Mouse (Mus musculus) ZHBTc4 (cell line): ENCODE data around the gene Lrrc10b.
A peak's percentile ranks its signal among the peaks of the same experiment; 100 is the strongest.

Source experiments
- DNase-seq: peaks from one replicate; pipeline ENCODE4 v3.0.0-alpha.2; 2011; ENCODE audit warnings: low read depth, low spot score

Lrrc10b gene

DNA sequence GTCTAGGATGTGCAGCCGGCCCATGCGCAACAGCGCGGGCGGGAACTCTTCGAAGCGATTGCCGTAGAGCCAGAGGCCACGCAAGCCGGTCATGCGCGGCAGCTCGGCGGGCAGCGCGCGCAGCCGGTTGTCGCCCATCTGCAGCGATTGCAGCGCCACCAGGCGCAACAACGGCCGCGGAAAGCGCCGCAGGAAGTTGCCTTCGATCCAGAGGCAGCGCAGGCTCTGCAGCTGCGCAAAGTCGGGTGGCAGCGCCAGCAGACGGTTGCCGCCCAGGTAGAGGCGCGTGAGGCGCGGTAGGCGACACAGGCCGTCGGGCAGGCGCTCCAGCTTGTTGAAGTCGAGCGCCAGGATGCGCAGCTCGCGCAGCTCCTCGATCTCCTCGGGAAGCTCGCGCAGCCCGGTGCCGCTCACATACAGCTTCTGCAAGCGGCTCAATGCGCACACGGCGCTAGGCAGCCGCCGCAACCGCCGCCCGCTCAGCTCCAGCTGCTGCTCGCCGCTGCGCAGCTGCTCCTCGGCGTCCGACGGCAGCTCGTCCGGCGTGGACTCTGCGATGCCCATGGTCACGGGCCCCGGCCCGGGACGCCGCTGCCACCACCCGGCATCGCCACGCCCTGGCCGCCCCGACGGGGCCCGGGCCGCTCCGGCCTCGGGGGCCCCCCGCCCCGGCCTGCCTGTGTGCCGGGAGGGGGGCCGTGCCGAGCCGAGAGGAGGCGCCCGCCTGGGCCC lies at the start of gene Lrrc10b:
Lrrc10b (minus strand) TSS at position 722 of the 732 bp plus-strand sequence.
- peak; percentile 88 for DNase-seq

DNA sequence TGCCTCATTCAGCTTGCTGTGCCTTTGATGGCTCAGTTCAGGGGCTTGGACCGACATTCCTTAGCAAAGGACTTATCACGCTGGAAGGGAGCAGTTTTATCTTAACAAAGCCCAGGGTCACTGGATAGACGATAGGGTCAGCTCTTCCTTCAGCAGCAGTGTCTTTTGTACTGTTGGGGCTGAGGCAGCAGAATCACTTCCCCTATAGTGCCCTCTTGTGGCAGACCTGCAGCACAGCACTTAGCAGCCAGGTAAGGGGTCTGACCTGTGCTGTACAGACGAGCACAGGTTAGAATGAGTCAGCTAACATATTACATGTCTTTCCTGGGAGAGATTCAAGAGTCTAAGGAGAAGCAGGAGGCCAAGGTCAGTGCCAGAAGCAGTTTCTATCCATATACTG lies 45.3 kb upstream of the Lrrc10b start:
- peak; percentile 75 for DNase-seq

DNA sequence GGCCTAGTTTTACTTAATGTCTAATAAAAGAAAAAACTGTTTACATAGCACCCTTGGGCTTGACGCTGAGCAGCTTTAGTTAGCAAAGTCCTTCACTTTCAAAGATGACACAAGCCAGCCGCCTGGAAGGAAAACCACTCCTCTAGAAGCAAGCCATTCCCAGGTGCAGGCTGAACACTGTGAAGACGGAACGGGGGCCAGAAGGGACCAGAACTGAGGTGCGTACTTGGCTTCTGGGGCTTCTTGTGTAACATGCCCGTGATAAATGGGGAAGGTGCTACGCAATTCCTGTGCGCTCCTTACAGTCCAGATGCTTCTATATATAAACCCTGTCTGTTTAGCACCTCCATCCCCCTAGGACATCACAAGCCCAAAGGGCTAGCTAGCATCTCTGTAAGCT lies 43.3 kb upstream of the Lrrc10b start:
- no peak for DNase-seq

DNA sequence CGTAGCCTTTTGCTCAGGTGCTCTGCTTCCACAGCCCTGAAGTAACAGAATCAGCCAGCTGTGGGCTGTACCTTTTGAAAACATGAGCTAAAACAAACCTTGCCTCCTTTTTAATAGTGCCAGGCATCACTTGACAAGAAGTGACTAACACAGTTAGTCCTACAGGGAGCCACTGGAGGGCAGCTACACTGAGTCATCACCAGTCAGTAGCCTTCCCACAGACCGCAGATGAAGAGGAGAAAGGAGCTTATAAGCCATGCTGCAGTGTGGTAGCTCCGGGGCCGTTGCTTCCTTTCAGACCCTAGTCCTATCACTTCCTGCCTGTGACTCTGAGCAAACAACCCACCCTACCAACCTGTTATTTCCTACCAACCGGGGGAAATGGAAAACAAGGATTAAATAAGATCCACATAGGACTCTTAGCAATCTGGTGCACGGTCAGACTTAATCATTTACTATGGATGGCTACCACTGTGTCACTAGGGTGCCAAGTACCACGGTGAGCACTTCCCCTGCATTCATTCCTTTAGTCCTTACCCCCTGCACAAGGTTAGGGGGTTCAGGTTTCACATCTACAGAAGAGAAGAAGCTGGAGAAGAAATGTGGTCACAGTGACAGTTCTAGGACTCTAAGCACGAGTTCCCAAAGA lies 40.4 kb upstream of the Lrrc10b start:
- no peak for DNase-seq

DNA sequence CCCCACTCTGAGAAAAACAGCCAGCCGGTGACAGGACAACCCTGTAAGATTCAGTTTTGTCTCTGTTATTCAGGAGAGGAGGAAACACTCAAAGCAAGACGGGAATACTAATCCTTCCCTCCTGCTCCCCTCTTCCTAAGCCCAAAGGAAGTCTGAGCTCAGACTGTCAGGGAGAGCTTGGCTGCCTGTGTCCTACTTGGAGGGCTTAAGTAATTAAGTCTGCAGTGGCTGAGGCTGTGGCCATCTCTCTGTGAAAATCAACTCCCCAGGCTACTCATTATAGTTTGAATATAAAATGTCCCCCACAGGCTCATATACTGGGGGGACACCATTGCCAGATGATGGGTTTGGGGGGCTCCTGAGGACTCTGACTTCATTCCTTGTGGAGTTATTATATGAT lies 39.7 kb upstream of the Lrrc10b start:
- DNase-seq, result no peak

DNA sequence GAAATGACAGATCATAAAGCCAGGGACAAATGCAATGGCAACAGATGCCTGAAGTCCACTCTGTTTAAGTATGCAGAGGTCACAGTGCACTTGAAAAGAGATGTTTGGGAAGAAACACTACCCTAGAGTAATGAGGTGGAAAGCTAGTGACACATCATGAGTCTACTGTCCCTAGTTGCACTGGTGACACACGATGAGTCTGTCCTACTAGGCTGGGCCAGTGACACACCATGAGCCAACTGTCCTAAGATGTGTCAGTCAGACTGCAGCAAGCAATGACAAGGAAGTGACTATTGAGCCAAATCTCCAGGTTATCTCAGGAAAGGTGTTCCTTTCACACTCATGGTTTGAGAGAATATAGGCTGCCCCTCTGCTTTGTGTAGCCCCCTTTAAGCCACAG lies 38.4 kb upstream of the Lrrc10b start:
- DNase-seq, result no peak

DNA sequence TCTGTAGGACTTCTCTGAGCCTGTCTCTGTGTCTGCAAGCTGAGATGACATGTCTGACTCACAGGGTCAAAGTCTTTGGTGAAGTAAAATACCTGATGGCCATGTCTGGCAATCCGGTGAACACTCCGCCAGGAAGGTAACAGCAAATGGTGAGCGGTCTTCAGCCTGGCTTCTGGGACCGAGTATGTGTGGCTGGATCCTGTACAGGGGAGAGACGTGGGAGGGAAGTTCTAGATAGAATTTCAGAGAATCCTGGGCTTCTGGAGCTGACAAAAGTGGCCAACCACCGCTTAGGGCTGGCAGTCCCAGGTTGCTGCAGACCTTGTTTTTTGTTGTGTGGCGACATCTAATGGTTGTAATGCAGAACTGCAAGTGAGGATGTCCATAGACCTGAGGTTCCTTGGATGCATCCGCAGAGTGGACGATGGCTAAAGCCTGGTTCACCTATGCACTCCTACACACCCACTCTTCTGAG lies 29.0 kb upstream of the Lrrc10b start:
- DNase-seq, result peak; percentile 81

DNA sequence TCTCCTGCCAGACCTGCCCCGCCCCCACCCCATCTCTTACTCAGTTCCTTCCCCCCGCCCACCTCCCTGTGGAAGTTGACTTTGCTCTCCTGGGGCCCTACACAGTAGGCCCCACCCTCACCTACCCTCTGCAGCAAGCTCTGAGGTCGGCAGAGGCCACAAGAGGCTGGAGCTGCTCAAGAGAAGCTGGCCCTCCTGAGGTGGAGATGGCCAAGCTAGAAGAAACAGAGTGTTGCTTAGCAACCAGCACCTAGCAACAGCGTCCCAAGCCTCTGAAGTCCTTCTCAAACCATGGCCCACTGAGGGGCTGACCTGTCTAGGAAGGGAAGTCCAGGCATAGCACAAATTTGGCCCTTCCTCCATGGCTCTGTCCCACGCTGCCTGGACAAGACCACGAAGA lies 25.4 kb upstream of the Lrrc10b start, which contains the start of gene Ppp1r32:
Ppp1r32 (minus strand) TSS at position 226 of the 400 bp plus-strand sequence.
- peak; percentile 33 for DNase-seq

DNA sequence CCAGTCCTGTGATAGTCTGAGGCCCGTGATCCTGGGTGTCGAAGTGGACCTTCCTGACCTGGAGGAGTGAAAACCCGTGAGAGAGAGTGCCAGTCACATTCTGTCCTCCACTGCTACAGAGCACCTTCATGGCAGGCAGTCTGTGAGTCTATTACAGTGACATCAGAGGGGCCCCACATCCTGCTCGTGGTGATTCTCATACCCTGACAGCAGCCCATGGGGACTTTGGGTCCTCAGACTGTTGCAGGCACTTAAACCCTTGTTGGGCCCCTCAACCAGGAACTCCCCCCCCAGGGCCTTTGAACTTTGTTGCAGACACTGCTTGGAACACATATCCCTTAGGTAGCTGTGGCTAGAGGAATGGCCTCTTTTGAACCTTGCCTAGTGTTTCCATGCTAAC lies 22.3 kb upstream of the Lrrc10b start:
- no peak for DNase-seq

DNA sequence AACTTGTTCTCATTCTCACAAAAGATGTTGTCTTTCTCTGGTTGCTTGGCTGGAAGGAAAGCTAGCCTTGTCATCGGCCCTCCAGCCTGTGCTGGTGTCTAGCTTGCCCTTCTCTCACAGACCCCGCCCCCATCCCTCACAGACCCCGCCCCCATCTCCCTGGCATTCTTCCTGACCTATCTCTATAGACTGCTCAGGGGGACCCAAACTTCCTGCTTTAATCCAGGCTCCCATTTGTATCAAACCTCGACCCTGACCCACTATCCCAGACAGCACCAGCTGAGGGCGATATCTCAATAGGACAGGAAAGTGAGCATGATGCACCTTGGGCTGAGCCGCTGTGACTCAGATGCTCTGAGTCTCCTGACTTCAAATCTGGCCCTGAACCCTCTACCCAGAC lies 16.5 kb upstream of the Lrrc10b start:
- peak; percentile 56 for DNase-seq

DNA sequence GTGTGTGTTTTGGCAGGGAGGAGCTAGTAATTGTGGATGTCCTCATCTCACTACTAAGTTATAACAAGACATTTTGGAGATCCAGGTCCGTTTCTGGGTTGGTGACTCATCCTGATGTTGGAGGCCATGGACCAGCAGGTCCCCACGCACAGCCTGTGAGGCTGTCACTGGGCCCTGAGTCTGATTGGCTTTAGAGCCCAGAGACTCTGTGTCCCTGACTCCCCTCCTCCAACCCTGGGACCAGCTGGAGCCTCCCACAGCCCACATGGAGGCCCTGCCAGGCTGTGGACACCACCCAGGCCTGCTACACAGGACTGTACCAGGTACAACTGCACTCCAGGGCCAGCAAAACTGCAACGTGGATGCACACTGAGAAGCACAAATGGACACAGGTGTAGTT lies 15.7 kb upstream of the Lrrc10b start:
- DNase-seq, result no peak

DNA sequence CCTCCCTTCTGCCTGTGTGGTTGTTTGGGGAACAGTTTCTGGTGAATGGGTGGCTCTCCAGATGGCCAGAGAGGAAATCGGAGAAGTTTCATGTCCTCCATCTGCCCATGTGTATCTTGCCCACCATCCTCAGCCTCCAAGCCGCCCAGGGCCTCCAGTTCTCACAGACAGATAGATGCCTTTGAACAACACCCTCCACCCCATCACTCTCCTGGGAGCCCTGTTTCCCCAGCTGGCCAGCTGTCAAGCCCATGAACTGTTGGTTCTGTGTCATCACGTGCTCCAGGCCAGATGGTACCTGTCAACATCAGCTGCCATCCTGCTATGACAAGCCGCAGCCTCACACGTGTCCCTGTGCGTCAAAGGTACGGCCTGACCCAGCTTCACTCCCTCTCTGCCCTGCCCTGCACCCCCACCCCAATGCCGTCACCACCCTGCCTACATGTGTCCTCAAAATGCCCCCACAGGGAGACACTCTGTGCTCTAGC lies 11.9 kb upstream of the Lrrc10b start:
- no peak for DNase-seq

DNA sequence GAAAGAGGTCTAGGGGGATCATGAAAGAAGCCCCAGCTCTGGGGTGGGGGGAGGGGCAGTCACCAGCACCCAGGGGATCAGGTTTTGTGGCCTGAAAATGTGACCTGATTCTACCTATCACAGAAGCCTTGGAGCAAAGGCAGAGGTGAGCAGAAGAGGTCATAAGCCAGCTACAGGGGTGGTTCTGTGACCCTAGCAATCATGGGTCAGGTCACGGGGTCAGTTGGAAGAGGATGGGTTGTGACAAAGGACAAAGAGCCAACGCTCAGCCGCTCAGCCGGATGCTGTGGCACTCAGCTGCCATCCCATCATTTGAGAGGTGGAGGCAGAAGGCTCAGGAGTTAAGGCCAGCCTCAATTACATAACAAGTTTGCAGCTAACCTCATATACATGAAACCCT lies 7.2 kb upstream of the Lrrc10b start:
- DNase-seq, result no peak

DNA sequence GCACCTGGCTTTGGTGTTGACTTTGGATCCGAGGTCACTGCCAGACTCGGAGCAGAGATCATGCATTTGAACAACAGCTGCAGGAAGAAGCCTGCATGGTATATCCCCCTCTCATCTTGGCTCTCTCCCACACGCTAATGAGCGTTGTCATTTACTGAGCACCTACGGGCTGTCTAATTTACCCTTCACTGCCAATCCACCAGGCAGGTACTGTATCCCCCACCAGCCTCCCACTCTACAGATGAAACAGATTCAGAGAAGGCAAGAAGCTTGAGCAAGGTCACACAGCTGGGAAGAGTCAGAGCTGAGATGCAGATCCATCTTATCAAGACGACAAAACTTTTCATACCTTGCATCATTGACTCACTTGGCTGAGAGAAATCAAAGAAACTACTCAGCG lies 4.3 kb upstream of the Lrrc10b start:
- DNase-seq, result no peak

DNA sequence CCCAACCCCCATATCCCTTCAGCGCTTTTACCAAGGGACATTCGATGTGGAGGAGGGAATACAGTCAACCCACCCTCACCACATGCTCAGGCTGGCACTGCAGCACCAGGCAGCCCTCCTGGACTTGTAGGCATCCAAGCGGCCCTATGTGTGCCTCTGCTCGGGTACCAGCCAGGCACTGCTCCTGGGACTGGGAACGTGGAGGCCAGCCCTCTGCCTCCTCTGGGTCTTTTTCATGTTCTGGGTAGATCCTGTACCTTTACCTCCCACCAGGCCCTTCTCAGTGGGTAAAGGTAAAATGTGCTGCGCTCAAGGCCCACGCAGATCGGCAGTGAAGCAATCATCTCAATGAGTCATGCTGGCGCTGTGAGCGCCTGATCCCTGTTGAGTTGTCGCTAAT lies 2.6 kb upstream of the Lrrc10b start:
- DNase-seq, result no peak

DNA sequence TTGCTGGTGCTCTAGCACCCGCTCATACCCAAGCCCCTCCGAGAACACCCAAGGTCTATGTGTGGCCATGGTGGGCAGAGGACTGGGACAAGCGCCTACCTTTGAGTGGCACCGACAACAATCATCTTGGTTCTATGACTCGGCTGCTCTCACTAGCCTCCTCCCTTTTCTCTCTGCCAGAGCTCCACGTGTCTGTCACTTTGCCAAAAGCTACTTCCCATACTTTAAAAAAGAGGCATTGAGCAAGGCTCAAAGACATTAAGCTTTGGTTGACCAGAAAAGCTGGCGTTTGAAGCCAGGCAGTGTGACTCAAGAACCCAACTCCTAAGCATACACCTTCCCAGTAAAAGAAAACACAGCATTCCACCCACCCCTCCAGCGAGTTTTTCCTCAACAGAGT lies 823 bp upstream of the Lrrc10b start:
- no peak for DNase-seq

DNA sequence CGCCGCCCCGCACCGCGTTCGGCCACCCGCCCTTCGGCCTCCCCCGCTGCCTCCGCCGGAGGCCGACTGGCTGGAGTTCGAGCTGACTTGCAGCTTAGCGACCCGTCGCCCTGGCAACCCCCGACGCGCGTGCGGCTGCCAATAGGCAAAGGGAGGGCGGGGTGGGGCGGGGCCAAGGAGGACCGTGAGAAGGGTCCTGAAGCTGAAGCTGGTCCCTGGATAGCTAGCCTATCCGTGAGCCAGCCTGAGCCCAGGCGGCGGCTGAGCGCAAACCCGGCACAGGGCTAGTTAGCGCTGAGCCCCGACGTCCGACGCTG lies 169 bp upstream of the Lrrc10b start:
- DNase-seq, result peak; percentile 97

DNA sequence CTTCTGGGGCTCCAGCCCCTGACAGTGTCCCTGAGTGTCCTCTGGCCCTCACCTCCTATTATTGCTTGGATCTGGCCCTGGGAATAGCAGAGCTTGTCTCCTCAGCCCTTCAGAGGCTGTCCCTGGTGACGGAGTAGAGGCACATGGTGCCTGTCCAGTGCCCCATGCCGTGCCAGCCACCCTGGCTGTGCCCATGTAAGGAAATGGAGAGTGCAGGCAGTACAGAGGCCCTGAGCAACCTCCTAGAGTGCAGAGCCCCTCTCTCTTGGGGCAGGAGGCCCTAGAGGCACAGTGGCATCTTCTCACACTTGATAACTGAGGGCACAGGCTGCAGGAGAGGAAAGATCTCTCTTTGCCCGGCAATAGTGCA lies 1.9 kb downstream of the Lrrc10b start:
- DNase-seq, result no peak

DNA sequence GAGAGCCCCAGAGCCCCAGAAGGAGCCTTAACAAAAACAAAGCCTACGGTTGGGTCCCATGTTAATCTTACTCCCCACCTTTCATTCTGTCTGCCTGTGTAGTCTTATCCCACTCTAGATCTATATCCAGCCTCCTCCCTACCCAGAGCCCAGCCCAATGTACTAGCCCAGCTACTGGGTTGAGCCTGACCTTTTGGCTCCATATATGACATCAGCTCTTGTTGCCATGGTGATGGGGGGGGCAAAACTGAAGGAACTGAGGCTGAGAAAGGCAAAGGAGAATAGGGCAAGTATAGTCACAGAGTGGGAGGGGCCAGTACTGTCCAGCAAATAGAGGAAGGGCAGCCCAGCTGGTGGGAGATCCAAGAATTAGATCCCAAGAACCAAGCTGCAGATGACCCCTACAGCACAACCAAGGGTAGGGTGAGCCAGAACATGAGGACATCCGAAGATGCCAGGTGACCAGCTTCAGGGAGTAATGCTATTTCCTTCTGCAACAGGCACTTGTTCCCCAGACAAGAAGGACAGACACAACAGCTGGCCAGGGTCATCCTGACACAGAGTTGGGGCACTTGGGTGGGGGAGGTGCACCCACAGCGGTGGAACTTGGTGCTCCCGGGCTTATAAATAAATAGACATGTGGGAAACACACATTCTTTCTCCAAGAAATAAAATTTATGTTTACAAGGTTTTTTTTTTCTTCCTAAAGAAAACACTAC lies 2.4 kb downstream of the Lrrc10b start:
- no peak for DNase-seq

DNA sequence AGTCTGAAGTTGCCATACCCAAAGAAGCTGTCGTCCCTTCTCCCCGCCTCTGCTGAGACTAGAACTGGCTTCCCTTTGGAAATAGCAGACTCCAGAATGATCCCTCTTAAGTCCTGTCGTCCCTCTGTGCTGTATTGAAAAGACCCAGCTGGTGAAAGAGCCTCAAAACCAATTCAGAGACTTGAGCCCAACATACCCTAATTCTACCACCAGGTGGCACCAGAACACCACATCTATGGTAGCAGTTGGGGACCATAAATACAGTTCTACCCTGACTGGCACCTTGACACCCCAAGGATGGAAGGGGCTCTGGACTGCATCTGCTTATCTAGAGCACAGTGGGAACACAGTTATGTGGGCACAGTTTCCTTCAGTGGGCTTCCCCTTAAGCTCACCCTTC lies 7.6 kb downstream of the Lrrc10b start:
- peak; percentile 80 for DNase-seq

DNA sequence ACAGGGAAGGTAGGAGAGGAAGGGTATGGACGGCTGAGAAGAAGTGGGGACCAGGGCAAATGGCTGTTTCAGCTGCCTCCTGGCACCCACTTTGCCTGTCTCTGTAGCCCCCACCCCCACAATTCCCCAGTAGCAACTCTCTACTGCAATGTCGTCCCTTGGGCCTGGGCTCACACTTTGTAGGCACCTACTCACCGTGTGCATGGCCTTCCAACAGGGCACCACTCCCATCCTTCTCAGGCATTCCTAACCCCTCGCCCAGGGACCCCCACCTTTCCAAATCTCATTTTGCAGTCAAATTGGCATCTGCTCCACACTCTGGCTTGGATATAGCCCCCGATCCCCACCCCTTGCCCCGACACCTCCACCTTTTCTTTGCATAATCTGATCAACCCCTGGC lies 8.1 kb downstream of the Lrrc10b start:
- no peak for DNase-seq

DNA sequence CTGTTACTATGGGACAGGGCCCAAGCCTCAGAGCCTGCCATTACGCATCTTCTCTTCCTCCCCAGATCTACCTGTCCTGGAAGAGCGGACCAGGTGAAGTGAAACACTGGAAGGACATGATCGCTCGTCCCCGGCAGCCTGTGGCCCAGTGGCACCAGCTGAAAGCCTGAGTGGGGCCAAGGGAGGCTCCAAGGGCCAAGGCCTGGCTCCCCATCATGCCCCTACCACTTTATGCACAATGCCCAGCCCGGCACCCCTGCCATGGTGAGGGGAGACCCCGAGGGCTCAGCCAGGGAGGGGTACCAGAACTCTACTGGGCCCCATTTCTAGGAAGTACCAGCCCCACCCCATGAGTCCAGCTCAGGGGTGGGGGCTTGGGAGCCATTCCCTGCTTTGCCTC lies 9.0 kb downstream of the Lrrc10b start:
- no peak for DNase-seq
